In genomic region chr3:51358660-51359557, GRCm38 (mm10) we compare ENCODE assay signal across 8 mouse cellular contexts. TPM values are rescaled to one million over a fixed set of nuclear protein-coding genes. Genes with fewer than 3 reads are reported as not detected.
A peak's percentile ranks its signal among the peaks of the same experiment; 100 is the strongest.
DNase-seq lines count a peak whose midpoint lies in the region; ATAC-seq and TF ChIP-seq lines count a peak whose summit lies in the region.

No protein-coding gene starts in this region.

- H3K36me3 ChIP-seq in embryonic facial prominence, embryonic 11.5 days (replicated peaks; ENCODE audit: control insufficient read depth, insufficient read depth, low read depth, low read length), result no peaks in the 10 kb centered on the region
- H3K36me3 ChIP-seq in intestine, postnatal 0 days (ENCODE audit: control insufficient read depth, insufficient read depth), result no peaks in the 10 kb centered on the region
- no peaks in the 10 kb centered on the region for H3K36me3 ChIP-seq in limb, embryonic 15.5 days
- H3K36me3 ChIP-seq in midbrain, embryonic 15.5 days (replicated peaks), result no peaks in the 10 kb centered on the region

- no peaks in the 10 kb centered on the region for H3K27me3 ChIP-seq in embryonic facial prominence, embryonic 11.5 days (ENCODE audit: control insufficient read depth, insufficient read depth, low read length)
- no peaks in the 10 kb centered on the region for H3K27me3 ChIP-seq in intestine, postnatal 0 days (replicated peaks; ENCODE audit: control insufficient read depth, insufficient read depth, low read length)
- 0 out of 2 replicates have a peak, but pooled peaks cover 7% of the 10 kb centered on the region for H3K27me3 ChIP-seq in limb, embryonic 15.5 days
- H3K27me3 ChIP-seq in midbrain, embryonic 15.5 days (replicated peaks), result peaks cover 33% of the 10 kb centered on the region

- peak overlapping the region; percentile 78 for H3K4me2 ChIP-seq in embryonic facial prominence, embryonic 11.5 days (ENCODE audit: low read depth, low read length)
- peak overlapping the region; percentile 87 for H3K4me2 ChIP-seq in intestine, postnatal 0 days (replicated peaks; ENCODE audit: low read depth)
- peak overlapping the region; percentile 86 for H3K4me2 ChIP-seq in limb, embryonic 15.5 days
- peak overlapping the region; percentile 59 for H3K4me2 ChIP-seq in midbrain, embryonic 15.5 days

- H3K4me3 ChIP-seq in embryonic facial prominence, embryonic 11.5 days (ENCODE audit: low read depth, low read length), result peak overlapping the region; percentile 63
- peak overlapping the region; percentile 61 for H3K4me3 ChIP-seq in intestine, postnatal 0 days (ENCODE audit: low read depth, low read length)
- peak overlapping the region; percentile 63 for H3K4me3 ChIP-seq in limb, embryonic 15.5 days
- H3K4me3 ChIP-seq in midbrain, embryonic 15.5 days, result peak overlapping the region; percentile 34

- no peaks in the 10 kb centered on the region for H3K4me1 ChIP-seq in embryonic facial prominence, embryonic 11.5 days (ENCODE audit: control insufficient read depth, insufficient read depth, low read length)
- H3K4me1 ChIP-seq in intestine, postnatal 0 days (replicated peaks; ENCODE audit: control insufficient read depth, insufficient read depth, low read length), result peaks cover 5% of the 10 kb centered on the region; the same call in 1 of the 2 replicates
- 0 out of 2 replicates have a peak, but pooled peaks cover 10% of the 10 kb centered on the region for H3K4me1 ChIP-seq in limb, embryonic 15.5 days
- peaks cover 7% of the 10 kb centered on the region; the same call in 1 of the 2 replicates for H3K4me1 ChIP-seq in midbrain, embryonic 15.5 days

- peak; percentile 72 for ATAC-seq in embryonic facial prominence, embryonic 11.5 days (replicated peaks; ENCODE audit: insufficient number of reproducible peaks, low FRiP score, low TSS enrichment, low read depth)
- ATAC-seq in intestine, postnatal 0 days, result peak; percentile 69
- ATAC-seq in limb, embryonic 15.5 days (ENCODE audit: insufficient number of reproducible peaks, low FRiP score, low TSS enrichment, low read depth), result peak; percentile 82
- peak; percentile 71 for ATAC-seq in midbrain, embryonic 15.5 days (replicated peaks)

- H3K27ac ChIP-seq in embryonic facial prominence, embryonic 11.5 days (replicated peaks; ENCODE audit: low read depth, low read length), result 0 out of 2 replicates have a peak overlapping the region, but pooled peaks have one; percentile 20
- peak overlapping the region; percentile 84 for H3K27ac ChIP-seq in intestine, postnatal 0 days (ENCODE audit: low read depth, low read length)
- peak overlapping the region; percentile 80 for H3K27ac ChIP-seq in limb, embryonic 15.5 days
- H3K27ac ChIP-seq in midbrain, embryonic 15.5 days, result no peak overlapping the region

- H3K9ac ChIP-seq in embryonic facial prominence, embryonic 11.5 days (replicated peaks; ENCODE audit: low read length), result peak overlapping the region; percentile 67
- peak overlapping the region; percentile 66 for H3K9ac ChIP-seq in intestine, postnatal 0 days (ENCODE audit: low read depth, low read length)
- H3K9ac ChIP-seq in limb, embryonic 15.5 days, result peak overlapping the region; percentile 54
- H3K9ac ChIP-seq in midbrain, embryonic 15.5 days, result 0 out of 2 replicates have a peak overlapping the region, but pooled peaks have one; percentile 1

- DNase-seq in 3134 (ENCODE audit: extremely low read depth, insufficient read length, low spot score), result peak; percentile 82
- peak; percentile 52 for DNase-seq in adipocyte (ENCODE audit: low spot score)
- DNase-seq in embryonic facial prominence, embryonic 11.5 days (ENCODE audit: low spot score), result peak; percentile 92
- DNase-seq in heart, adult 11 months, result peak; percentile 96
- peak; percentile 67 to 75 for DNase-seq in spleen, postnatal 14 days (ENCODE audit: low spot score in 2 of 2)

- H3K9me3 ChIP-seq in embryonic facial prominence, embryonic 11.5 days (replicated peaks; ENCODE audit: control insufficient read depth, low read length), result no peaks in the 10 kb centered on the region
- no peaks in the 10 kb centered on the region for H3K9me3 ChIP-seq in intestine, postnatal 0 days (ENCODE audit: control insufficient read depth)
- H3K9me3 ChIP-seq in limb, embryonic 15.5 days, result no peaks in the 10 kb centered on the region
- H3K9me3 ChIP-seq in midbrain, embryonic 15.5 days, result no peaks in the 10 kb centered on the region

- no peak for TF ChIP-seq CTCF in intestine, postnatal 0 days (IDR thresholded peaks at IDR 0.05; ENCODE audit: low read depth)

- WGBS in embryonic facial prominence, embryonic 11.5 days, result under 1% methylated on average over 50 of the region's 50 CpGs
- under 1% methylated on average over 50 of the region's 50 CpGs for WGBS in intestine, postnatal 0 days
- under 1% methylated on average over 50 of the region's 50 CpGs for WGBS in limb, embryonic 15.5 days
- under 1% methylated on average over 50 of the region's 50 CpGs for WGBS in midbrain, embryonic 15.5 days

RNA-seq across cellular contexts. Expression of gene Elf2, which starts 18.4 kb away (rescaled TPM):
- 47.3 and 48.9 TPM in 2 replicates for polyA plus RNA-seq in embryonic facial prominence, embryonic 11.5 days (2014; fragmentation: Nextera tagmentation; extraction: Ambion mirVana)
- 38.6 and 40.7 TPM in 2 replicates for polyA plus RNA-seq in intestine, postnatal 0 days (2015; fragmentation: Nextera tagmentation; extraction: Ambion mirVana)
- 46.6 and 74.3 TPM in 2 replicates for polyA plus RNA-seq in limb, embryonic 15.5 days (2015; fragmentation: Nextera tagmentation; extraction: Ambion mirVana)
- 39.6 and 44.9 TPM in 2 replicates for polyA plus RNA-seq in midbrain, embryonic 15.5 days (2015; fragmentation: Nextera tagmentation; extraction: Ambion mirVana)

RNA-seq across cellular contexts. Expression of gene Mgarp, which starts 37.6 kb away (rescaled TPM):
- polyA plus RNA-seq in embryonic facial prominence, embryonic 11.5 days (2014; fragmentation: Nextera tagmentation; extraction: Ambion mirVana), result 9.1 and 16.1 TPM in 2 replicates
- 0.41 and 0.59 TPM in 2 replicates for polyA plus RNA-seq in intestine, postnatal 0 days (2015; fragmentation: Nextera tagmentation; extraction: Ambion mirVana)
- polyA plus RNA-seq in limb, embryonic 15.5 days (2015; fragmentation: Nextera tagmentation; extraction: Ambion mirVana), result 6.7 TPM in 2 replicates
- polyA plus RNA-seq in midbrain, embryonic 15.5 days (2015; fragmentation: Nextera tagmentation; extraction: Ambion mirVana), result 1.0 and 2.1 TPM in 2 replicates

RNA-seq across cellular contexts. Expression of gene Ndufc1, which starts 49.9 kb away (rescaled TPM):
- 722 TPM in 2 replicates for polyA plus RNA-seq in embryonic facial prominence, embryonic 11.5 days (2014; fragmentation: Nextera tagmentation; extraction: Ambion mirVana)
- polyA plus RNA-seq in intestine, postnatal 0 days (2015; fragmentation: Nextera tagmentation; extraction: Ambion mirVana), result 1,384 and 1,395 TPM in 2 replicates
- polyA plus RNA-seq in limb, embryonic 15.5 days (2015; fragmentation: Nextera tagmentation; extraction: Ambion mirVana), result 577 and 625 TPM in 2 replicates
- 603 and 679 TPM in 2 replicates for polyA plus RNA-seq in midbrain, embryonic 15.5 days (2015; fragmentation: Nextera tagmentation; extraction: Ambion mirVana)

RNA-seq across cellular contexts. Expression of gene Naa15, which starts 56.0 kb away (rescaled TPM):
- polyA plus RNA-seq in embryonic facial prominence, embryonic 11.5 days (2014; fragmentation: Nextera tagmentation; extraction: Ambion mirVana), result 49.1 and 54.9 TPM in 2 replicates
- 14.4 and 16.3 TPM in 2 replicates for polyA plus RNA-seq in intestine, postnatal 0 days (2015; fragmentation: Nextera tagmentation; extraction: Ambion mirVana)
- 41.1 and 46.5 TPM in 2 replicates for polyA plus RNA-seq in limb, embryonic 15.5 days (2015; fragmentation: Nextera tagmentation; extraction: Ambion mirVana)
- 48.7 and 51.1 TPM in 2 replicates for polyA plus RNA-seq in midbrain, embryonic 15.5 days (2015; fragmentation: Nextera tagmentation; extraction: Ambion mirVana)

Comparison
In these comparisons a context has a peak if more than half of its experiments do, and no peak if none do; other contexts are left out.
1. H3K9ac ChIP-seq: peak in every context shown above with its lines; median percentile 67 in embryonic facial prominence, embryonic 11.5 days; 66 in intestine, postnatal 0 days; 54 in limb, embryonic 15.5 days; 1 in midbrain, embryonic 15.5 days.